Mouse (Mus musculus) erythroid progenitor cell, adult 5-6 weeks (primary cell): ENCODE results near the gene Tdo2. TPM values are rescaled to one million over a fixed set of nuclear protein-coding genes. Genes with fewer than 3 reads are reported as not detected.

Source experiments
- ATAC-seq: replicated peaks from 2 replicates; pipeline ENCODE4 v1.8.0; 2016; ENCODE audit warnings: moderate number of reproducible peaks, mild to moderate bottlenecking, moderate TSS enrichment, inconsistent platforms; ENCODE audit not compliant: poor library complexity, low FRiP score, severe bottlenecking
- total RNA-seq, 2 experiments: library from RNA; stranded (forward) in 1 of 2; stranded (reverse) in 1 of 2; fragments of 150-400 nt in 1 of 2; fragments of 186-747, 209-891 nt in 1 of 2; gene quantifications; 2 replicates each; pipeline versions ENCODE4 v1.2.3 to v1.2.4; 2015 to 2017; ENCODE audit warnings: low replicate concordance in 2 of 2

Tdo2 gene
- total RNA-seq, 2 experiments from 2014 or later: not detected

- ATAC-seq: no peak
Observed at GRCm38 (mm10) chr3:81949048-81949447, 27.0 kb downstream of the Tdo2 start.

- no peak for ATAC-seq
Observed at GRCm38 (mm10) chr3:81944851-81945393, 31.1 kb downstream of the Tdo2 start.

- ATAC-seq: no peak
Observed at GRCm38 (mm10) chr3:81943097-81943496, 32.9 kb downstream of the Tdo2 start.

GRCm38 (mm10) chr3:81942341-81942740 lies 33.7 kb downstream of the Tdo2 start:
- no peak for ATAC-seq

- ATAC-seq: no peak
Observed at GRCm38 (mm10) chr3:81938924-81939323, 37.1 kb downstream of the Tdo2 start.

GRCm38 (mm10) chr3:81933348-81933747 lies 42.7 kb downstream of the Tdo2 start:
- no peak for ATAC-seq

GRCm38 (mm10) chr3:81932141-81933101 lies 43.6 kb downstream of the Tdo2 start, which contains the start of gene Ctso:
Gene Ctso, plus strand, starts transcription at chr3:81932601.
- peak; percentile 94 for ATAC-seq

GRCm38 (mm10) chr3:81931695-81932094 lies 44.3 kb downstream of the Tdo2 start:
- no peak for ATAC-seq

- no peak for ATAC-seq
Observed at GRCm38 (mm10) chr3:81929073-81929472, 46.9 kb downstream of the Tdo2 start.

- no peak for ATAC-seq
Observed at GRCm38 (mm10) chr3:81926764-81927325, 49.2 kb downstream of the Tdo2 start.

GRCm38 (mm10) chr3:81925856-81926255 lies 50.1 kb downstream of the Tdo2 start:
- ATAC-seq: no peak

GRCm38 (mm10) chr3:81924931-81925330 lies 51.1 kb downstream of the Tdo2 start:
- no peak for ATAC-seq

- ATAC-seq: no peak
Observed at GRCm38 (mm10) chr3:81922910-81923309, 53.1 kb downstream of the Tdo2 start.

- no peak for ATAC-seq
Observed at GRCm38 (mm10) chr3:81919681-81920080, 56.3 kb downstream of the Tdo2 start.

- ATAC-seq: no peak
Observed at GRCm38 (mm10) chr3:81918215-81918614, 57.8 kb downstream of the Tdo2 start.

GRCm38 (mm10) chr3:81917354-81917935 lies 58.6 kb downstream of the Tdo2 start:
- no peak for ATAC-seq

GRCm38 (mm10) chr3:81916030-81916686 lies 59.8 kb downstream of the Tdo2 start:
- ATAC-seq: no peak

GRCm38 (mm10) chr3:81910286-81911036 lies 65.5 kb downstream of the Tdo2 start:
- ATAC-seq: no peak
